Mouse (Mus musculus): ENCODE results near the gene Shroom2. TPM values are rescaled to one million over a fixed set of nuclear protein-coding genes. Genes with fewer than 3 reads are reported as not detected.

The Shroom2 gene
- polyA plus RNA-seq (2015; fragmentation: Nextera tagmentation; extraction: Ambion mirVana), result 0.95 and 1.3 TPM in 2 replicates

- Histone ChIP-seq H3K27me3 (ENCODE audit: control insufficient read depth, insufficient read depth, low read depth, low read length) (peaks cover 15% of the 10 kb centered on the region), H3K36me3 (ENCODE audit: control insufficient read depth, insufficient read depth) (no peaks in the 10 kb centered on the region), H3K27ac (ENCODE audit: low read length) (peak within 1 kb of the TSS; percentile 37; the same call in 1 of the 2 replicates), H3K4me1 (ENCODE audit: control insufficient read depth, low read depth, low read length) (no peaks in the 10 kb centered on the region), H3K9me3 (replicated peaks; ENCODE audit: control insufficient read depth, low read length) (no peaks in the 10 kb centered on the region), H3K4me2 (ENCODE audit: low read depth, low read length) (peak within 1 kb of the TSS; percentile 13; the same call in 1 of the 2 replicates), H3K4me3 (ENCODE audit: low read depth, low read length) (peak within 1 kb of the TSS; percentile 57), H3K9ac (ENCODE audit: low read depth, low read length) (peak within 1 kb of the TSS; percentile 34; the same call in 1 of the 2 replicates)
- peak; percentile 31; the same call in 1 of the 2 replicates for ATAC-seq (ENCODE audit: low read depth)
- WGBS (ENCODE audit: insufficient replicate concordance), result 13% methylated on average over 55 of the region's 55 CpGs
These were observed at the start of gene Shroom2 for GRCm38 (mm10) chrX:152768891-152769599. TSS of gene Shroom2 (minus strand) at chrX:152769465.

- H3K9ac ChIP-seq (ENCODE audit: low read depth, low read length), result no peak overlapping the region
These were observed 49.7 kb upstream of the Shroom2 start for GRCm38 (mm10) chrX:152818996-152819395.

GRCm38 (mm10) chrX:152813339-152813738 lies 44.1 kb upstream of the Shroom2 start:
- Histone ChIP-seq H3K9me3 (replicated peaks; ENCODE audit: control insufficient read depth, low read length) (no peaks in the 10 kb centered on the region), H3K4me1 (ENCODE audit: control insufficient read depth, low read depth, low read length) (no peaks in the 10 kb centered on the region), H3K27me3 (ENCODE audit: control insufficient read depth, insufficient read depth, low read depth, low read length) (no peaks in the 10 kb centered on the region), H3K9ac (ENCODE audit: low read depth, low read length) (no peak overlapping the region), H3K36me3 (ENCODE audit: control insufficient read depth, insufficient read depth) (no peaks in the 10 kb centered on the region), H3K27ac (ENCODE audit: low read length) (no peak overlapping the region), H3K4me3 (ENCODE audit: low read depth, low read length) (no peak overlapping the region), H3K4me2 (ENCODE audit: low read depth, low read length) (no peak overlapping the region)
- no peak for ATAC-seq (ENCODE audit: low read depth)
- 19% methylated on average over 3 of the region's 3 CpGs for WGBS (ENCODE audit: insufficient replicate concordance)

More at GRCm38 (mm10) chrX:152818996-152819395, 49.7 kb upstream of the Shroom2 start:
- Histone ChIP-seq H3K27ac (ENCODE audit: low read length) (no peak overlapping the region), H3K9me3 (replicated peaks; ENCODE audit: control insufficient read depth, low read length) (no peaks in the 10 kb centered on the region), H3K4me3 (ENCODE audit: low read depth, low read length) (no peak overlapping the region), H3K36me3 (ENCODE audit: control insufficient read depth, insufficient read depth) (no peaks in the 10 kb centered on the region), H3K27me3 (ENCODE audit: control insufficient read depth, insufficient read depth, low read depth, low read length) (no peaks in the 10 kb centered on the region), H3K4me2 (ENCODE audit: low read depth, low read length) (no peak overlapping the region), H3K4me1 (ENCODE audit: control insufficient read depth, low read depth, low read length) (no peaks in the 10 kb centered on the region)
- ATAC-seq (ENCODE audit: low read depth), result no peak

- no peak for ATAC-seq (ENCODE audit: low read depth)
- Histone ChIP-seq H3K9ac (ENCODE audit: low read depth, low read length) (no peak overlapping the region), H3K4me1 (ENCODE audit: control insufficient read depth, low read depth, low read length) (no peaks in the 10 kb centered on the region)
These were observed 36.1 kb upstream of the Shroom2 start for GRCm38 (mm10) chrX:152805317-152805716.

GRCm38 (mm10) chrX:152788611-152789010 lies 19.3 kb upstream of the Shroom2 start:
- H3K4me2 ChIP-seq (ENCODE audit: low read depth, low read length), result no peak overlapping the region
- no peaks in the 10 kb centered on the region for H3K36me3 ChIP-seq (ENCODE audit: control insufficient read depth, insufficient read depth)
- H3K4me1 ChIP-seq (ENCODE audit: control insufficient read depth, low read depth, low read length), result no peaks in the 10 kb centered on the region
- H3K9me3 ChIP-seq (replicated peaks; ENCODE audit: control insufficient read depth, low read length), result no peaks in the 10 kb centered on the region
- no peak overlapping the region for H3K4me3 ChIP-seq (ENCODE audit: low read depth, low read length)
- 44% methylated on average over 2 of the region's 2 CpGs for WGBS (ENCODE audit: insufficient replicate concordance)
- H3K27me3 ChIP-seq (ENCODE audit: control insufficient read depth, insufficient read depth, low read depth, low read length), result no peaks in the 10 kb centered on the region
- H3K9ac ChIP-seq (ENCODE audit: low read depth, low read length), result no peak overlapping the region
- no peak for ATAC-seq (ENCODE audit: low read depth)
- H3K27ac ChIP-seq (ENCODE audit: low read length), result no peak overlapping the region

More at GRCm38 (mm10) chrX:152805317-152805716, 36.1 kb upstream of the Shroom2 start:
- Histone ChIP-seq H3K36me3 (ENCODE audit: control insufficient read depth, insufficient read depth) (no peaks in the 10 kb centered on the region), H3K9me3 (replicated peaks; ENCODE audit: control insufficient read depth, low read length) (no peaks in the 10 kb centered on the region), H3K27me3 (ENCODE audit: control insufficient read depth, insufficient read depth, low read depth, low read length) (no peaks in the 10 kb centered on the region), H3K27ac (ENCODE audit: low read length) (no peak overlapping the region), H3K4me2 (ENCODE audit: low read depth, low read length) (no peak overlapping the region), H3K4me3 (ENCODE audit: low read depth, low read length) (no peak overlapping the region)

- Histone ChIP-seq H3K27ac (ENCODE audit: low read length) (no peak overlapping the region), H3K27me3 (ENCODE audit: control insufficient read depth, insufficient read depth, low read depth, low read length) (no peaks in the 10 kb centered on the region), H3K4me2 (ENCODE audit: low read depth, low read length) (no peak overlapping the region), H3K4me1 (ENCODE audit: control insufficient read depth, low read depth, low read length) (no peaks in the 10 kb centered on the region), H3K36me3 (ENCODE audit: control insufficient read depth, insufficient read depth) (no peaks in the 10 kb centered on the region), H3K9ac (ENCODE audit: low read depth, low read length) (no peak overlapping the region), H3K9me3 (replicated peaks; ENCODE audit: control insufficient read depth, low read length) (no peaks in the 10 kb centered on the region), H3K4me3 (ENCODE audit: low read depth, low read length) (no peak overlapping the region)
- WGBS (ENCODE audit: insufficient replicate concordance), result 48% methylated on average over 1 of the region's 1 CpGs
- no peak for ATAC-seq (ENCODE audit: low read depth)
These were observed 18.9 kb upstream of the Shroom2 start for GRCm38 (mm10) chrX:152788129-152788528.

GRCm38 (mm10) chrX:152781720-152782403 lies 12.6 kb upstream of the Shroom2 start, which contains the start of gene Gpr143:
TSS of gene Gpr143 (plus strand) at chrX:152781921.
- H3K4me2 ChIP-seq (ENCODE audit: low read depth, low read length), result no peak within 1 kb of the TSS
- no peaks in the 10 kb centered on the region for H3K36me3 ChIP-seq (ENCODE audit: control insufficient read depth, insufficient read depth)
- peaks cover 4% of the 10 kb centered on the region for H3K27me3 ChIP-seq (ENCODE audit: control insufficient read depth, insufficient read depth, low read depth, low read length)
- no peaks in the 10 kb centered on the region for H3K9me3 ChIP-seq (replicated peaks; ENCODE audit: control insufficient read depth, low read length)
- no peak within 1 kb of the TSS for H3K4me3 ChIP-seq (ENCODE audit: low read depth, low read length)
- no peaks in the 10 kb centered on the region for H3K4me1 ChIP-seq (ENCODE audit: control insufficient read depth, low read depth, low read length)
- no peak within 1 kb of the TSS for H3K9ac ChIP-seq (ENCODE audit: low read depth, low read length)
- WGBS (ENCODE audit: insufficient replicate concordance), result 16% methylated on average over 26 of the region's 26 CpGs
- ATAC-seq (ENCODE audit: low read depth), result no peak
- no peak within 1 kb of the TSS for H3K27ac ChIP-seq (ENCODE audit: low read length)

- peak overlapping the region; percentile 37; the same call in 1 of the 2 replicates for H3K27ac ChIP-seq (ENCODE audit: low read length)
- H3K27me3 ChIP-seq (ENCODE audit: control insufficient read depth, insufficient read depth, low read depth, low read length), result peaks cover 15% of the 10 kb centered on the region
- peak overlapping the region; percentile 13; the same call in 1 of the 2 replicates for H3K4me2 ChIP-seq (ENCODE audit: low read depth, low read length)
- peak overlapping the region; percentile 57 for H3K4me3 ChIP-seq (ENCODE audit: low read depth, low read length)
- peak; percentile 88 for ATAC-seq (ENCODE audit: low read depth)
- H3K9me3 ChIP-seq (replicated peaks; ENCODE audit: control insufficient read depth, low read length), result no peaks in the 10 kb centered on the region
- WGBS (ENCODE audit: insufficient replicate concordance), result 14% methylated on average over 47 of the region's 48 CpGs
- H3K9ac ChIP-seq (ENCODE audit: low read depth, low read length), result no peak overlapping the region
- H3K4me1 ChIP-seq (ENCODE audit: control insufficient read depth, low read depth, low read length), result no peaks in the 10 kb centered on the region
- H3K36me3 ChIP-seq (ENCODE audit: control insufficient read depth, insufficient read depth), result no peaks in the 10 kb centered on the region
These were observed 414 bp upstream of the Shroom2 start for GRCm38 (mm10) chrX:152769600-152770157.

GRCm38 (mm10) chrX:152764171-152764570 lies 5.1 kb downstream of the Shroom2 start:
- Histone ChIP-seq H3K4me2 (ENCODE audit: low read depth, low read length) (no peak overlapping the region), H3K27me3 (ENCODE audit: control insufficient read depth, insufficient read depth, low read depth, low read length) (peaks cover 7% of the 10 kb centered on the region), H3K4me1 (ENCODE audit: control insufficient read depth, low read depth, low read length) (no peaks in the 10 kb centered on the region), H3K27ac (ENCODE audit: low read length) (no peak overlapping the region), H3K4me3 (ENCODE audit: low read depth, low read length) (no peak overlapping the region), H3K36me3 (ENCODE audit: control insufficient read depth, insufficient read depth) (no peaks in the 10 kb centered on the region), H3K9me3 (replicated peaks; ENCODE audit: control insufficient read depth, low read length) (no peaks in the 10 kb centered on the region), H3K9ac (ENCODE audit: low read depth, low read length) (no peak overlapping the region)
- no peak for ATAC-seq (ENCODE audit: low read depth)
- 48% methylated on average over 2 of the region's 2 CpGs for WGBS (ENCODE audit: insufficient replicate concordance)

All from liver, embryonic 16.5 days (tissue).